Mouse (Mus musculus) layer of hippocampus, adult 2 months (tissue): Measurements from ENCODE around the gene Hspa1b. TPM values are rescaled to one million over a fixed set of nuclear protein-coding genes. Genes with fewer than 3 reads are reported as not detected.

ENCODE experiments used
- DNase-seq, 2 experiments: peaks; one replicate each; pipeline ENCODE4 v3.0.0; 2022; ENCODE audit warnings: low spot score in 2 of 2
- H3K27ac ChIP-seq: fragments of 200-600 bp; 2 replicates; pipeline ENCODE4 v1.8.1; 2022
- H3K4me3 ChIP-seq: fragments of 200-600 bp; 2 replicates; pipeline ENCODE4 v1.8.1; 2022; ENCODE audit warnings: mild to moderate bottlenecking
- CTCF ChIP-seq: fragments of 200-600 bp; conservative IDR thresholded peaks from 2 replicates; pipeline ENCODE4 v1.8.1; 2022; ENCODE audit warnings: antibody characterized with exemption, mild to moderate bottlenecking, moderate library complexity
- total RNA-seq, 2 experiments: library from RNA; stranded (reverse); gene quantifications; 2 replicates each; pipeline ENCODE4 v1.2.3; 2021

Hspa1b gene
- total RNA-seq, 2 experiments from 2014 or later, result 21.4 to 24.7 TPM

GRCm38 (mm10) chr17:34922939-34923338, 36.1 kb downstream of the Hspa1b start:
- Histone ChIP-seq H3K27ac (no peak overlapping the region), H3K4me3 (no peak overlapping the region)
- DNase-seq, result no peak
- peak; percentile 58 for TF ChIP-seq CTCF

GRCm38 (mm10) chr17:34917188-34917587, 41.9 kb downstream of the Hspa1b start:
- H3K27ac ChIP-seq, result no peak overlapping the region
- no peak for TF ChIP-seq CTCF
- no peak for DNase-seq
- H3K4me3 ChIP-seq, result no peak overlapping the region

DNA sequence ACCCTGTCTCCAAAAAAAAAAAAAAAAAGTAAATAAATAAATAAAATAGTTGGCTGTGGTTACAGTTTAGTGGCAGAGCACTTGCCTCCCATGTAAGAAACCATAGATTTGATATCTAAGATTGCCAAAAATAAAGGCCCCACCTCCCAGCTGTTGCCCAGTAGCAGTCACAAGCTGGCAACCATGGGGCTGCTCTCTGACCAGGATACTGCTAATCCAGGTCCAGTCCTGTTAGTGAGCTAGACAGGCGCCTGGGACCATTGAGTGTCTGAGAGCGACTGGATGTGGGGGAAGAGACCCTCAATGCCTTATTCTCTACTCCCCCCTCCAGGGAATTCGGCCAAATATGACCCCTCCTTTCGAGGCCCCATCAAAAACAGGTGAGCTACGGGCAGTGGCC, 42.7 kb downstream of the Hspa1b start:
- no peak for DNase-seq
- H3K4me3 ChIP-seq, result no peak overlapping the region
- TF ChIP-seq CTCF, result no peak

DNA sequence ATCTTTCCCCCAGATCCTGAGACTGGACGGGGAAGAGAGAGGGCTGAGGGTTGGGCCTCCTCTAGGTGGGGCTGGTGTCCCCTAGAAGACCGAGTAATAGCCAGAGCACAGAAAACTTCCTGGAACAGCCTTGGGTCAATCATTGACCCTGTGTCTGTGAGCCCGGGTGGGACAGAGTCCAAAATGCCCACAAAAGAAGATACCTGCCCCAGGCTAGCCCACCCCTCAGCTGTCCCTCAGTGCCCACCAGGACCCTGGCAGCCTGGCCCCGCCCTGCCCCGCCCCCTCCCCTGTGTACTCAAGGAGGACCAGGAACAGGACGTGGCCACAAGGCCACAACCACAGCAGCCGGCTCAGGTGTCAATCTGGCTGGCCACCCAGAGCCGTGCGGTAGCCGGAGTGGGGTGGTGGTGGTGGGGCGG, 43.6 kb downstream of the Hspa1b start:
- DNase-seq, result no peak
- H3K27ac ChIP-seq, result no peak overlapping the region
- H3K4me3 ChIP-seq, result no peak overlapping the region
- TF ChIP-seq CTCF, result peak; percentile 45

More for the DNA sequence above, 42.7 kb downstream of the Hspa1b start:
- no peak overlapping the region for H3K27ac ChIP-seq

- Histone ChIP-seq H3K4me3 (no peak within 1 kb of the TSS), H3K27ac (no peak within 1 kb of the TSS)
- no peak for TF ChIP-seq CTCF
- DNase-seq, result no peak
Observed at GRCm38 (mm10) chr17:34913930-34914665, 44.9 kb downstream of the Hspa1b start, which contains the start of gene Slc44a4. Slc44a4 (plus strand) TSS chr17:34914466.

DNA sequence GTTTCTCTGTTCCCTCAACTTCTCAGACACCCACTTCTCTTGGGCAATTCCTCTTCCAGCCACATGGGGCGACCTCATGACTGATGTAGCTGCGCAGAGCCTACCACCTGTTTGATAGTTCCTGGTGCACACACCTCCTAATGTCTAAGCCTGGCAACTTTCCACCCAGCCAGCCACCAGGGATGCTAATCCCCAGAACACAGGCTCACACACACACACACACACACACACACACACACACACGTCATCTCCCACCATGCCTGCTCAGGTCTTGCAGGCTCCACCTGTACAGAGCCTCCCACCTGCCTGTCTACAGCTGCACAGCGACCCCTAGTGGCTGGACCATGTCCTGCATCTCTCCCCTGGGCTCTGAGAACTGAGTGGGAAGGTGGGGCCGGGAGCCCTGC, 47.1 kb downstream of the Hspa1b start:
- peak; percentile 84 for TF ChIP-seq CTCF
- H3K4me3 ChIP-seq, result no peak overlapping the region
- no peak overlapping the region for H3K27ac ChIP-seq
- DNase-seq, result peak in 1 of 2 experiments; percentile 80

GRCm38 (mm10) chr17:34910982-34911381, 48.1 kb downstream of the Hspa1b start:
- DNase-seq, result no peak
- Histone ChIP-seq H3K4me3 (no peak overlapping the region), H3K27ac (no peak overlapping the region)
- TF ChIP-seq CTCF, result no peak

Other genes starting within 250 kb of the Hspa1b start
- gene C4b, start 215.4 kb downstream of the Hspa1b start, total RNA-seq, result 10 to 100 TPM; 27.2 to 28.7 TPM
- under 1 TPM in 1 of 2 experiments, not detected in 1; 0.42 TPM for gene Cyp21a1, start 154.7 kb downstream of the Hspa1b start, total RNA-seq
- gene Stk19, start 122.3 kb downstream of the Hspa1b start, total RNA-seq, result 10 to 100 TPM; 55.5 to 61.3 TPM
- 10 to 100 TPM; 39.7 to 42.3 TPM for gene Dxo, start 122.2 kb downstream of the Hspa1b start, total RNA-seq
- gene Skiv2l, start 109.0 kb downstream of the Hspa1b start, total RNA-seq, result 10 to 100 TPM; 75.1 to 78.3 TPM
- gene Nelfe, start 108.8 kb downstream of the Hspa1b start, total RNA-seq, result 10 to 100 TPM; 34.9 to 38.1 TPM
- not detected for gene Cfb, start 96.7 kb downstream of the Hspa1b start, total RNA-seq
- 1 to 10 TPM; 7.5 to 9.0 TPM for gene Zbtb12, start 79.8 kb downstream of the Hspa1b start, total RNA-seq
- gene Gm20547, start 77.2 kb downstream of the Hspa1b start, total RNA-seq, result not detected
- 1 to 10 TPM; 1.1 to 1.8 TPM for gene C2, start 61.0 kb downstream of the Hspa1b start, total RNA-seq
- gene Ehmt2, start 60.8 kb downstream of the Hspa1b start, total RNA-seq, result 100 to 1,000 TPM; 181 to 190 TPM
- under 1 TPM in 1 of 2 experiments, not detected in 1; 0.29 TPM for gene Slc44a4, start 44.8 kb downstream of the Hspa1b start, total RNA-seq
- gene Neu1, start 28.0 kb downstream of the Hspa1b start, total RNA-seq, result 10 to 100 TPM; 39.4 to 43.1 TPM
- not detected for gene Gm20481, start 10.7 kb upstream of the Hspa1b start, total RNA-seq
- 10 to 100 TPM; 16.9 to 18.1 TPM for gene Hspa1a, start 12.9 kb upstream of the Hspa1b start, total RNA-seq
- under 1 TPM; 0.44 to 0.49 TPM for gene Hspa1l, start 13.5 kb upstream of the Hspa1b start, total RNA-seq
- gene Lsm2, start 22.6 kb upstream of the Hspa1b start, total RNA-seq, result 10 to 100 TPM; 15.9 to 21.8 TPM
- gene Vars, start 41.7 kb upstream of the Hspa1b start, total RNA-seq, result 10 to 100 TPM; 48.2 to 55.1 TPM
- gene Vwa7, start 57.3 kb upstream of the Hspa1b start, total RNA-seq, result under 1 TPM; 0.20 to 0.26 TPM
- gene Sapcd1, start 68.8 kb upstream of the Hspa1b start, total RNA-seq, result under 1 TPM in 1 of 2 experiments, not detected in 1; 0.67 TPM
- 1 to 10 TPM in 1 of 2 experiments, under 1 TPM in 1; 0.26 to 1.1 TPM for gene Msh5, start 87.5 kb upstream of the Hspa1b start, total RNA-seq
- 1 to 10 TPM; 9.2 to 9.6 TPM for gene Clic1, start 90.7 kb upstream of the Hspa1b start, total RNA-seq
- 10 to 100 TPM; 13.7 to 15.8 TPM for gene Ddah2, start 99.8 kb upstream of the Hspa1b start, total RNA-seq
- gene Ly6g6c, start 106.2 kb upstream of the Hspa1b start, total RNA-seq, result not detected
- gene Mpig6b, start 106.9 kb upstream of the Hspa1b start, total RNA-seq, result not detected
- gene Ly6g6e, start 117.7 kb upstream of the Hspa1b start, total RNA-seq, result 1 to 10 TPM; 2.5 to 3.5 TPM
- gene Ly6g6d, start 118.8 kb upstream of the Hspa1b start, total RNA-seq, result 1 to 10 TPM; 1.1 TPM
- under 1 TPM in 1 of 2 experiments, not detected in 1; 0.52 TPM for gene Ly6g6f, start 126.4 kb upstream of the Hspa1b start, total RNA-seq
- gene Abhd16a, start 130.0 kb upstream of the Hspa1b start, total RNA-seq, result 100 to 1,000 TPM; 110 to 113 TPM
- gene Ly6g5c, start 149.0 kb upstream of the Hspa1b start, total RNA-seq, result not detected
- gene Ly6g5b, start 156.2 kb upstream of the Hspa1b start, total RNA-seq, result under 1 TPM in 1 of 2 experiments, not detected in 1; 0.54 TPM
- 10 to 100 TPM; 15.0 to 15.9 TPM for gene Gpank1, start 162.2 kb upstream of the Hspa1b start, total RNA-seq
- 100 to 1,000 TPM; 170 to 178 TPM for gene Csnk2b, start 162.8 kb upstream of the Hspa1b start, total RNA-seq
- gene D17H6S53E, start 167.1 kb upstream of the Hspa1b start, total RNA-seq, result 10 to 100 TPM; 25.2 to 29.3 TPM
- under 1 TPM; 0.37 to 0.49 TPM for gene Apom, start 172.8 kb upstream of the Hspa1b start, total RNA-seq
- 100 to 1,000 TPM; 320 to 334 TPM for gene Bag6, start 175.9 kb upstream of the Hspa1b start, total RNA-seq
- 100 to 1,000 TPM; 339 to 370 TPM for gene Prrc2a, start 205.7 kb upstream of the Hspa1b start, total RNA-seq
- gene Aif1, start 216.8 kb upstream of the Hspa1b start, total RNA-seq, result 10 to 100 TPM; 11.1 to 11.8 TPM
- gene Lst1, start 229.2 kb upstream of the Hspa1b start, total RNA-seq, result 1 to 10 TPM; 6.2 to 8.6 TPM
- under 1 TPM; 0.76 to 0.77 TPM for gene Ltb, start 235.2 kb upstream of the Hspa1b start, total RNA-seq
- not detected for gene Tnf, start 242.8 kb upstream of the Hspa1b start, total RNA-seq
- under 1 TPM; 0.54 to 0.59 TPM for gene Lta, start 246.1 kb upstream of the Hspa1b start, total RNA-seq